Mouse (Mus musculus) thymus, postnatal 0 days (tissue): Measurements from ENCODE around the gene Cstad. TPM values are rescaled to one million over a fixed set of nuclear protein-coding genes. Genes with fewer than 3 reads are reported as not detected.
A peak's percentile ranks its signal among the peaks of the same experiment; 100 is the strongest.

ENCODE experiments used
- DNase-seq: peaks from one replicate; pipeline ENCODE4 v3.0.0-alpha.2; 2015; ENCODE audit warnings: low spot score
- polyA plus RNA-seq: library from polyadenylated mRNA; unstranded; fragments of >200 nt; fragmentation: Nextera tagmentation; extraction: Ambion mirVana; gene quantifications from 2 replicates; pipeline ENCODE4 v1.2.1, GENCODE M21; 2015

Gene Cstad
- polyA plus RNA-seq = 1.2 and 1.3 TPM in 2 replicates

DNA sequence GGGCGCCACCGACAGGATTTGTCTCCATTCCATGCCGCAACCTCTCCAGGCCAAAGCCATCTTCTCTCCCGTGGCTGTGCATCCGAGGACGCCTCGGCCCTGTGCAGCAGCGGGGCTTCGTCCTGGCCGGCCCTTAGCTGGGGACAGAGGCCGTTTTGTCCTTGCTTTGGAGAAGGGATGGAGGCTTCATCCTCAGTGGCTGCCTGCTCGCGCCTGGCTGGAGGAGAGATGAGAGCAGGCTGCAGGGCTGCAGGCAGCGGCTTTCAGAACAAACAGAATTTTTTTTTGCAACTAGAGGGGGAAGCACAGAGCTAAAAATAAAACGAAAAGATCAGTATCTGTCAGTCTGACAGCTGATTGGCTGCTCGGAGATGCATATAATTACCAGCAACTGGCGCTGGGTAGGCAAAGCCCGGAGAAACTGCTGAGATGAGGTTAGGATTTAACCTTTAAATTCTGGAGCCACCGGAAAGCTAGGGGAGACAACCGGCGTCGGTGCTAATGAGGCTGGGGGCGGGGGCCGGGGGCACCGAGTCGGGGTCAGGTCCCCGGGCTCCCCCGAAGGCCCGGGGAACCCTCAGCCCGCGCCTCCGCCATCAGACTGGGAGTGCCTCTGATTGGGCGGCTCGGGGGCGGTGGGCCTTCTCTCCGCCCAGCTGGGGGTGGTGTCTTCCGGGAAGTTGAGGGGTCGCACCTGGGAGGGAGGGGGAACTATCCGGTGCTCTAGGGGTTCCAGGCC is at the start of gene Cstad:
Cstad (plus strand) TSS at position 400 of the 739 bp plus-strand sequence.
- peak; percentile 89 for DNase-seq

GRCm38 (mm10) chr2:30545706-30546105 is 49.1 kb upstream of the Cstad start:
- DNase-seq = no peak

DNA sequence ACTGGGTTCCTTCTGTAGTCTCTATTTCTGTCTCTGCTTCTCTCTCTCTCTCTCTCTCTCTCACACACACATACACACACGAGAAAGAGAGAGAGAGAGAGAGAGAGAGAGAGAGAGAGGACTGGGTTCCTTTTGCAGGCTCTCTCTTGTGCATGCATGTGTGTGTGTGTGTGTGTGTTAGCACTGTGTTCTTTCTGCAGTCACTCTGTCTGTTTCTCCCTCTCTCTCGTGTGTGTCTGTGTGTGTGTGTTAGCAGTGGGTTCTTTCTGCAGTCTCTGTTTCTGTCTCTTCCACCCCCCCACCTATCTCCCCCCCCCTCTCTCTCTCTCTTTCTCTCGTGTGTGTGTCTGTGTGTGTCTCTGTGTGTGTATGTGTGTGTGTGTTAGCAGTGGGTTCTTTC is 48.6 kb upstream of the Cstad start:
- no peak for DNase-seq

DNA sequence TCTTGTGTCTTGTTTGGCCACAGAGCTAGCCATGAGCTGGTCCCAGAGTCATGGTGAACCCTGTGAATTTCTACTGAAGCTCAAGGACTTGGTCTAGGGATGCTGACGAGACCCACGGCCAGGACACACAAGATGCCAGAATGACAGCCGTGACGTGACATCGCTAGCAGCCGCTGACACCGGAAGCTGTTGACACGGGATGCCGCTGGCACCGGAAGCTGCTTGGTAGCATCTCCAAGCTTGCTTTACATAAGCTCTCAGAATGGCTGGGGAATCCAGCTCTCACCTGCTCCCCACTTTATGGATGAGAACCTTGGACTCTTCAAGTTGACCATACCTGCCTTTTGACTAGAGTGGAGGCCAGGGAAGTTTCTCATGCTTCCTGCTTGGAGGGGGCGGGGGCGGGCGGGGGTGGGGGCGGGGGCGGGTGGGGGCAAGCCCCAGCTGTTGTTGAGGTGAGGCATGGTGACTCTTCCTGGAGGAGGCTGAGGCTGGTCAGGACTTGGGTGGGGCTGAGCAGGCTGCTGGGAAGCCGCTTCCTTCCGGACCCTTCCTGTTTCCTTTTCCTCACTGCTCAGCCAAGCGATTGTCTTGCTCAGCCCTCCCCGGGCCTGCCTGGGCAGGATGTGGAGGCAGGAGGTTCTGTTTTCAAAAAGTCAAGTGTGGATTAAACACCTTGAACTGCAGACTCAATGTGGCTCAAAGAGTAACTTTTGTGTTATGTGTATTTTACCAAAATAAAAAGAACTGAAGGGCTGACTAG is 47.2 kb upstream of the Cstad start:
- peak; percentile 66 for DNase-seq

DNA sequence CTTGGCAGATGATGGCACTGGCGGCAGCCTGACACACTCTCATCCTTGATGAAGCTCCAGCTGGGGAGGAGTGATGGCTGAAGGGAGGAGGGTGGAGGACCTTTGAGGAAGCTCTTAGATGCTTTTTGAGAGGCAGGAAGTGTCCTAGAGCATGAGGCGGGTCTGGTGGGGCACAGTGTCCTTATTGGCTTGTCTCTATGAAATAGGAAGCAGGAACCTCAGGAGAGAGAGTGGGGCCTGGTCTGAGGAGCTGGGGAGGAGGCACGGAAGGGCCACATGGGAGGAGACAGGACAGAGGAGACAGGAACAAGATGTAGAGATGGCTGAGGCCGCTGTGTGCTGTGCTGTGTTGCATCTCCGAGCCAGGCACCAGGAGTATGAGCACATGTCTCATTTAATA is 43.3 kb upstream of the Cstad start:
- no peak for DNase-seq

GRCm38 (mm10) chr2:30553851-30554540 is 40.8 kb upstream of the Cstad start:
- DNase-seq = peak; percentile 68

DNA sequence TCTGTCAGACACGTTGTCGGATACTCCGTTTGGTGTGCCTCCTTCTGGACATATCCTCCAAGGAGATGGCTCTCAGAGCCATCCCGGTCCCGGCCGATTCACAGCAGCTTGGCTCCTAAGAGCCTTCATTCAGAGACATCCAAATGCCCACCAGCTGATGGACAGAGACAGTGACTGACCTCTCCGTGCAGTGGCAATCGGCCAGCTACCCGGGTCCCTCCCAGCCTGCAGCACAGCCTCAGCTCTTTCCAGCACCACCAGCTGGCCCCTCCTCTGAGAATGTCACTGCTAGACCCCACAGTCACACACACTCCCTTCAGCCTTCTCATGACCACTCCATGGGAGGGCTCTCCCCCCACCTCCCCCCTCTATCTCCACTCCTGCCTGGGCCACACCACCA is 39.6 kb upstream of the Cstad start:
- no peak for DNase-seq

DNA sequence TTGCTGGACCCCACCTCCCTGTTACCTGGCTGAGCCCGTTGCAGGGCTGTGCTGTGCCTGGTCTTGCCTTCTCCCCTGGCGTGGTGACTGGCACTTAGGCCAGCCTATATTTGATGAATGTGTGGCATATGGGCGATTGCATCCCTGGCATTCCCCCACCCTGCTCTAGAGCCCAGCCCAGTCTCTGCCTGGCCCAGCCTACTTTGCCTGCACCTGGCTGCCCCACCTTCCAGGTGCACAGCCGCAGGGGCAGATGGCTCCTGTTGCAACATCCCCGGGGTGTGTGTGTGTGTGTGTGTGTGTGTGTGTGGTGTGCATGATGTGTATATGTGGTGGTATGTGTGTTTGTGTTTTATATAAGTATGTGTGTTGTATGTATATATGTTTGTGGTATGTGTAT is 38.3 kb upstream of the Cstad start:
- no peak for DNase-seq

- DNase-seq = no peak
These were observed 35.3 kb upstream of the Cstad start for GRCm38 (mm10) chr2:30559552-30559951.

GRCm38 (mm10) chr2:30562553-30562952 is 32.3 kb upstream of the Cstad start:
- DNase-seq = no peak

- DNase-seq = no peak
These were observed 23.2 kb upstream of the Cstad start for GRCm38 (mm10) chr2:30571647-30572046.

- no peak for DNase-seq
These were observed 21.3 kb upstream of the Cstad start for GRCm38 (mm10) chr2:30573522-30573921.

DNA sequence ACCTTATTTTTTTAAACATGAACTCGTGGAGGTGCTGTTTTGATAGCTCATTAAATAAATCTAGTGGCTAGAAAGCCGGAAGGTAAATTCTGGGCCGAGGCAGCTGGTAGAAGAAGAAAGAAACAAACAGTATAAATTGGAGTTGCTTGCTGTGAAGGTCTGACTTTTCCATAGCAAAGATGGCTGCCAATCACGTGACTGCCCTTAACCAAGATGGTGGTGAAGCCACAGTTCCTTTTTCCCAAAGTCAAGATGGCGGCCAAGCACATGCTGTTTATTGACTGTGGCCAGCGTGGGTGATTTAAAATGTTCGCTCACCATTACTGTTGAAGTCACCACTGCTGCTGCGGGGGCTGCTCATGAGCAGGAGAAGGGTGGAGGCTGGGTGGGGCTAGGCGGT is 17.8 kb upstream of the Cstad start:
- no peak for DNase-seq

- DNase-seq = no peak
These were observed 16.8 kb upstream of the Cstad start for GRCm38 (mm10) chr2:30578006-30578405.

DNA sequence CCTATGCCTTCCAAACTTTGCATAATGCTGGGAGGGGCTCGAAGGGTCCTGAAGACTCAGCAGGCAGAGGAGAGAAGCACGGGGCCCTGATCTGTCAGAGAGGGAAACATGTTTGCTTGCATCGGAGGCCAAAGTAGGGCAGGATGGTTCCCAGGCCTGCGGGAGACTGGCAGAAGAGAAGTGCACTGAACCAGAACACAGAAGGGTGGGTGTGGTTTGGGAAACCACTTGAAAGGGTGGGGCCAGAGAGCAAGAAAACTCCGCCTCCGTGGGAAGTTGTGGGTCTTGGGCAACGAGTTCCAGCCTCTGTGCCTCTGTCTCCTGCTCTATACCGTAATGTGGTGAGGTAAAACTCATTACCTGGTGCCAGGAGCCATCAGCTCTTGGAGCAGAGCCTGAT is 7.7 kb upstream of the Cstad start:
- peak; percentile 88 for DNase-seq

- DNase-seq = no peak
These were observed 7.2 kb upstream of the Cstad start for GRCm38 (mm10) chr2:30587671-30588070.

GRCm38 (mm10) chr2:30588985-30589511 is 5.8 kb upstream of the Cstad start:
- no peak for DNase-seq

DNA sequence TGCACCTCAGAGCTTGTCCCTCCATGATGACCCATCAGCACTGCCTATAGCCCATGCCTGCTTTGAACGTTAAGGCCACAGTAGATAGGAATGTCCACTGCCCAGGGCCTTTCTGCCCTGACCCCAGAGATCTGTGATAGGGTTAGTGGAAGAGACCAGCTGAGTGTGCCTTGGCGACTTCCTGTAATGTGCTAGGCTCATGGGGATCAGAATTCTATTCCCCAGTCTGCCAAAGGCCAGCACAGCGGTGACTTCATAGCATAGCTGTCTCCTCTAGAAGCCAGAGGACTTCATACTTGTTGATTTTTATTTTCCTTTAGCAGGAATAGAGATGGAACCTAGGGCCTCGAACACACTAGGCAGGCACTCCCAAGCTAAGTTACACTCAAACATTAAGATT is 5.1 kb upstream of the Cstad start:
- no peak for DNase-seq

GRCm38 (mm10) chr2:30590909-30591308 is 3.9 kb upstream of the Cstad start:
- DNase-seq = peak; percentile 72

DNA sequence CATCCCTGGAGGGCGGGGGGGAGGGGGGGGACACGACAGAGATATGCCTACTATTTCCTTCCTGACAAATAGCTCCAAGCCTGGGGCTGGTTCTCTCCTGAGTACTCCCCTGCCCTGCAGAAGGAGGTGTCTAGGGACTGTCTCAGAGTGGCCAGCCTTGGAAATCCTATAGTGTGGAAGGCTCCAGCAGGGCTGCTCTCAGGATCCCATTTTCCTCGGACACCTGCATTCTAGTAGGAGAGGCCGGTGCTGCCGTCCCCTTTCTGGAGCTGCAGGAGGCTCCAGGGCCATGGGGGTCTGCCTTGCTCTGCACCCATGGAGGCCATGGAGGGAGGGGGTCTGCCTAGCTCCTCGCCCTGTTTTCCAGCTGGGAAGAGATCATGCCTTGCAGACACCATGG is 2.4 kb upstream of the Cstad start:
- DNase-seq = no peak

- DNase-seq = no peak
These were observed 1.9 kb upstream of the Cstad start for GRCm38 (mm10) chr2:30592951-30593350.
